Mouse (Mus musculus): ENCODE data around the gene C1qtnf2. TPM values are rescaled to one million over a fixed set of nuclear protein-coding genes. Genes with fewer than 3 reads are reported as not detected.

The C1qtnf2 gene
- polyA plus RNA-seq, 1 experiment from 2014 or later: not detected

DNA sequence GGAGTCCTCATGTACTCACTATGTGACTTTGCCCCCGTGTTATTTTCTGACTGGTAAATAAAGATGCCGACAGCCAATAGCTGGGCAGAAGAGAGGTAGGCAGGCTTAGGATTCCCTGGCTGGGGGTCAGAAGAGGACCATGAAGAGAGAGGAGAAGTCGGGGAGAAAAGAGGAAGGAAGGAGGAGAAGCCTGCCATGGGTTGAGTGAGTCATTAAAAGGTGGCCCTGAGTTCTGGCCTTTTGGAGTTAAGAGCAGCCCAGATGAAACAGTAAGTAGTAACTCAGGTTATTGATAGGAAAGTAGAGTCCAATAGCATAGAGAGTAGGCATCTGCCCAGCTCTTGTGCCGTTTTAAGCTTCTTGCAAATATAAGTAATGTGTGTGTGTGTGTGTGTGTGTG, 22.8 kb upstream of the C1qtnf2 start:
- CTCF ChIA-PET: interaction anchor here (1.1 kb wide), 1 partner anchor 20 kb away, joined by 3 read pairs; no protein-coding TSS in a partner anchor
- no peak for TF ChIP-seq CTCF (IDR thresholded peaks at IDR 0.05)
- no peak for DNase-seq (ENCODE audit: low read depth, low spot score)
- ATAC-seq: no peak
- POLR2A ChIA-PET: interaction anchor here (0.6 to 0.7 kb wide), 2 partner anchors 36 to 163 kb away, joined by 3 to 4 read pairs; no protein-coding TSS in a partner anchor
- in situ Hi-C loops (cut with MboI; ENCODE audit: low pct_unique_long_range_greater_than_20kb): no loop called here
- H3K27me3 ChIP-seq: no peaks in the 10 kb centered on the region

DNA sequence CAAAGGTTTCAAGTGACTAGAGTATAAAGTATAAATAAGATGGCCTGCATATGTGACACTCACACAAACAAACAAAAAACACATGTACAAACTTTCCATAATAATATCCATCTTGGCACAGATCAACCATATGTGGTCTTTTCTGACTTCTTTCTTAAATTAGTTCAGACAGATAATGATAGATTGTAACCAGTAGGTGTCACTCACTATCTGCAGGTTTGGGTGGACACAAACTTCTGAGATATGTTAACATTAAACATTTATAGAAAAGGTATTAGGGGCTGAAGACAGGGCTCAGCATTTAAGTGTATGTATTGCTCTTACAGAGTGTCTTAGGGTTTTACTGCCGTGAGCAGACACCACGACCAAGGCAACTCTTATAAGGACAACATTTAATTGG, 21.8 kb upstream of the C1qtnf2 start:
- no peak for TF ChIP-seq CTCF (IDR thresholded peaks at IDR 0.05)
- ChIA-PET CTCF (interaction anchor here (1.1 kb wide), 1 partner anchor 19 kb away, joined by 3 read pairs; no protein-coding TSS in a partner anchor), POLR2A (interaction anchor here (0.7 kb wide), 1 partner anchor 162 kb away, joined by 3 read pairs; no protein-coding TSS in a partner anchor)
- in situ Hi-C loops (cut with MboI; ENCODE audit: low pct_unique_long_range_greater_than_20kb): no loop called here
- DNase-seq (ENCODE audit: low read depth, low spot score) (no peak), ATAC-seq (no peak)
- no peaks in the 10 kb centered on the region for H3K27me3 ChIP-seq

DNA sequence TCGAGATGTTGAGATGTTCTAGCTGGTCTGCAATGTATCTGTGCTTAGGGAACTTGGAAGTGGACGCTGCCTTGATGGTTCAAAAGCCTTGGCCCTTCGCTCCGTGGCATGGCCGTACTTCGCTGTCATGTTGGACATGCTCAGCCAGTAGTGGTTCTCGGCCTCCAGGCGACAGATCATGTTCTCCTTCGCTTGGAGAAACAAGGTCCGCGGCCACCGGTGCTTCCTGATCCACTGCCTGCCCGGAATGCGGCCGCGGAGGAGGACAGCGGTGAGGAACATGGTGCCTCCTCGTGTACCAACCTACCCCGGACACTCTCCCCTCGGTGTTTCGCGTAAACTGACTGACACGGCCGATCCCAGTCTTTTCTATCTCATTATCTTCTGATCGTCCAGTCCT, 10.9 kb upstream of the C1qtnf2 start:
- peaks cover 29% of the 10 kb centered on the region for H3K27me3 ChIP-seq
- DNase-seq (ENCODE audit: low read depth, low spot score) (no peak), ATAC-seq (no peak)
- ChIA-PET CTCF (no interaction called here), POLR2A (no interaction called here)
- in situ Hi-C loops (cut with MboI; ENCODE audit: low pct_unique_long_range_greater_than_20kb): no loop called here
- TF ChIP-seq CTCF (IDR thresholded peaks at IDR 0.05): no peak

DNA sequence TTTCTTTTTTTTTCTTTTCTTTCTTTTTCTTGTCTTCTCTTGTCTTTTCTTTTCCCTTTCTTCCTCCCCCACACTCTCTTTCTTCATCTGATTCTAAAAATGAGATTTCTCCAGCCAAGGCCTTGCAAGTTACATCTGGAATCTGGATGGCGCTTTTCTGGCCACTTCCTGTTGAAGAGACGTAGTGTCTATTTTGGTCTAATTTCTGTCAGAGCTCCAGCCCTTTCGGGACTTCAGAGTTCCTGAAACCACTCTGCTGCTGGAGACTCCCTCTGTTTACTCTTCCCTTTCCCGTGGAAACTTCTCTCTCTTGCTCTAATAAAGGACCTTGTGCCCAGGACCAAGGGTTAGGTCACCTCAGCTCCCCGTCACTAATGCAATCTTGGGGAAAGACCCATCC, 4.0 kb upstream of the C1qtnf2 start:
- in situ Hi-C loops (cut with MboI; ENCODE audit: low pct_unique_long_range_greater_than_20kb): no loop called here
- CTCF ChIA-PET: no interaction called here
- POLR2A ChIA-PET: no interaction called here
- ATAC-seq (no peak), DNase-seq (ENCODE audit: low read depth, low spot score) (no peak)
- H3K27me3 ChIP-seq: peaks cover 28% of the 10 kb centered on the region
- no peak for TF ChIP-seq CTCF (IDR thresholded peaks at IDR 0.05)

DNA sequence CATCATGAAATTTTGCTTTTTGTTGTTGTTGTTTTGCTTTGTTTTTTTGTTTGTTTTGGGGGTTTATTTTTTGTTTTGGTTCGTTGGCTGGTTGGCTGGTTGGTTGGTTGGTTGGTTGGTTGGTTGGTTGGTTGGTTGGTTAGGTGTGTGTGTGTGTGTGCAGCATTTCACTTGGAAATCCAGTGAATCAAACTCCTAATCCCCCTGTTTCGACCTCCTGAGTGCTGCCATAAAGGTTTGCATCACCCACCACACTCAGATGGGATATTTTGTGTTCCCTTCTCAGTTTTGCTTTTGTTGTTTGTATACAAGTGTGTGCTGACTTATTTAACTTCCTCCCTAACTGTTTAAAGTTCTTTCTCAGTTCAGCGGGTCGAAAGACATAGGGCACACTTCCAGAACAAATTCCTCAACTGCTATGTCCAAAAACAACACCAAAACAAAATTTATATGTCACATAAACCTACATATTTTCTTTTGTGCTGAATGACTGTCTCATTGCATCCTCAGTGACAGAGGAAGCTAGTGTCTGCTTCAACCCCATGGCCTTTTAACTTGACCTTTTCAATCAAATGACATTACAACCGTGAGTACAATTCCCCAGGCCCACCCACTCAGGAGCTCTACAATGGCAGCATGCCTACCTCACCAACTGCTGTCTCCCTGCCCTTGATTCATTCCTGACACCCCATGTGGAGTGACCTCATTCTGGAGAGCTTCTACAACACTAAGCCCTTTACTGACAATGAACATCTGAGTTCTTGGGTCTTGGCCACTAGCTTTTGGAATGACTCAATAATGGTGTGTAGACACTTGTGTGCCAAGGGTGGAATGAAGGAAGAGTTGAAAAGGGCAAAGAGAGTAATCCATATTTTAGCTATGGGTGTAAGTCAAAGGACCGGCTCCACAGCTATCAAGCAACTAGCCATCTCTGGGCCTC, 2.9 kb upstream of the C1qtnf2 start:
- TF ChIP-seq CTCF (IDR thresholded peaks at IDR 0.05): no peak
- no peak for ATAC-seq
- in situ Hi-C loops (cut with MboI; ENCODE audit: low pct_unique_long_range_greater_than_20kb): no loop called here
- DNase-seq (ENCODE audit: low read depth, low spot score): no peak
- CTCF ChIA-PET: interaction anchor here (1.4 kb wide), 1 partner anchor 19 kb away, joined by 3 read pairs; no protein-coding TSS in a partner anchor
- peaks cover 23% of the 10 kb centered on the region for H3K27me3 ChIP-seq
- POLR2A ChIA-PET: no interaction called here

GRCm38 (mm10) chr11:43473115-43473514, 961 bp upstream of the C1qtnf2 start:
- DNase-seq (ENCODE audit: low read depth, low spot score) (no peak), ATAC-seq (no peak)
- in situ Hi-C loops (cut with MboI; ENCODE audit: low pct_unique_long_range_greater_than_20kb): no loop called here
- ChIA-PET CTCF (no interaction called here), POLR2A (no interaction called here)
- H3K27me3 ChIP-seq: peaks cover 11% of the 10 kb centered on the region
- no peak for TF ChIP-seq CTCF (IDR thresholded peaks at IDR 0.05)

DNA sequence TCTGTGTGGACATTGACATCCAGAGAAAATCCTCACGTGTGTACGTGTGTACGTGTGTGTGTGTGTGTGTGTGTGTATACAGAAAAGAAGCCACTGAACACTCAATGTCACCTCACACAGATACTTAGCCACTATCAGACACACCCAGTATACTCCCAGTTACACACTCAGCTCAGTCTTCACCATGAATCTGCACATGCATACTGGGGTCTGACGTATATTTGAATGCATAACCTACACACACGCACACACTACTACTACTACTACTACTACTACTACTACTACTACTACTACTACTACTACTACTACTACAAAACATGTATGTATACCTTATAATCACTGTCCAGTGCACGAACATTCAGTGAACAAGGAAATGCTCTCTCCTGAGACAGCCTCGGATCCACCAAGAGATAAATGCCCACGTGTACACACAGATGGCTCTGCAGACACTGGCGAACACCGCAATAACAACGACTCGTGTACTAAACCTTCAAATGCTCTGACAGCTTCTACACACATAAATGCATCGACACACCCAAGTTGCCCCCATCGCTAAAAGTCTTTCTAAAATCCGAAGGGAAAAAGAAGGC, 346 bp upstream of the C1qtnf2 start:
- peaks cover 7% of the 10 kb centered on the region for H3K27me3 ChIP-seq
- ChIA-PET CTCF (no interaction called here), POLR2A (no interaction called here)
- ATAC-seq (no peak), DNase-seq (ENCODE audit: low read depth, low spot score) (no peak)
- no peak for TF ChIP-seq CTCF (IDR thresholded peaks at IDR 0.05)
- in situ Hi-C loops (cut with MboI; ENCODE audit: low pct_unique_long_range_greater_than_20kb): no loop called here

GRCm38 (mm10) chr11:43479376-43479775, 5.3 kb downstream of the C1qtnf2 start:
- ATAC-seq (no peak), DNase-seq (ENCODE audit: low read depth, low spot score) (no peak)
- in situ Hi-C loops (cut with MboI; ENCODE audit: low pct_unique_long_range_greater_than_20kb): loop anchor here (25.0 kb wide), 1 partner anchor 858 kb away; no protein-coding TSS in a partner anchor
- CTCF ChIA-PET: no interaction called here
- no peaks in the 10 kb centered on the region for H3K27me3 ChIP-seq
- POLR2A ChIA-PET: no interaction called here
- TF ChIP-seq CTCF (IDR thresholded peaks at IDR 0.05): no peak

DNA sequence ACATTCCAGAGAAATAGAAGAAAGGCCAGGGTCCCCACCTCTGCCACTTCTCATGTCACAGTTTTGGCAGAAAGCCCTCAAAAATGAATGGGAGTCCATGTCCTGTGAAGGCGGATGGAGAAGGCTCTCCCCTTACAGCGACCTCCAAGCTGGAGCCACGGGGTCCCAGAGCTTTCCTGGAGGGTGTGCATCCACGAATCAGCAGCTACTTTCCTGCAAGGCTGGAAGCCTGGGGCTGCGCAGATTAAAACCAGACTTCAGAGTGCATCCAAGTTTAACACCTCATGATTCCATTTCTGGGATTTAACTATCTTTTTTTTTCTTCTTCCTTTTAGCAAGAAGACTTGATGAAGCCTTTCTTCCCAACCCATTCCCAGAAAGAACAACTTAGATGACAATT, 6.5 kb downstream of the C1qtnf2 start:
- no peak for TF ChIP-seq CTCF (IDR thresholded peaks at IDR 0.05)
- CTCF ChIA-PET: interaction anchor here (3.0 kb wide), 1 partner anchor 12 kb away, joined by 9 read pairs; no protein-coding TSS in a partner anchor
- no peaks in the 10 kb centered on the region for H3K27me3 ChIP-seq
- DNase-seq (ENCODE audit: low read depth, low spot score) (no peak), ATAC-seq (no peak)
- POLR2A ChIA-PET: no interaction called here
- in situ Hi-C loops (cut with MboI; ENCODE audit: low pct_unique_long_range_greater_than_20kb): loop anchor here (25.0 kb wide), 1 partner anchor 857 kb away; no protein-coding TSS in a partner anchor

DNA sequence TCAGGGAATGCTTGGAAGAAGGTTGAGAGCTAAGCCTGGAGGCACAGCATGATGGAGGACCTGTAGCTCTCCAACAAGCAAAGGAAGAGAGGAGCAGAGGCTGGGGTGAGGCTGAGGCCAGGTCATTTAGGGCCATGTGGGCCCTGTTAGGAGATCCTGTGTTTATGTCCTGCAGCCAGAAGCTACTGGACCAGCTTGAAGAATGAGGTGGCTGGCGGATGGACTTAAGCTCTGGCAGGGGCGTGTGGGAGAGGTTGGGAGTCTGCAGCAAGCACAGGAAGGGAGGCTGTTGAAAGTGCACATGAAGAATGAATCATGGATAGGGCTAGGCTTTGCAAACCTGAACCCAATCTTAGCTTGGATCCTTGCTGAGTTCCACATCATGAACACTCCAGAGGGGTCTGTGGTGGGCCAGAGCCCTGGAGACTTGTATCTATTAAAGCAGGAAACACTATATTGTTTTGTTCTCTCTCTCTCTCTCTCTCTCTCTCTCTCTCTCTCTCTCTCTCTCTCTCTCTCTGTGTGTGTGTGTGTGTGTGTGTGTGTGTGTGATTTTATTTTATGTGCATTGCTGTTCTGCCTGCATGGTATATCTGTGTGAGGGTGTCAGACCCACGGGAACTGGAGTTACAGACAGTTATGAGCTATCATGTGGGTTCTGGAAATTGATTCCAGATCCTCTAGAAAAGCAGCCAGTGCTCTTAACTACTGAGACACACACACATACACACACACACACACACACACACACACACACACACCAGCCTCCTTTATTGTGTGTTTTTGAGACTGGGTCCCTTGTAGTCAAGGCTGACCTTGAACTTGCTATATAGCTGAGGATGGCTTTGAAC, 7.8 kb downstream of the C1qtnf2 start:
- POLR2A ChIA-PET: no interaction called here
- CTCF ChIA-PET: interaction anchor here (3.0 kb wide), 1 partner anchor 11 kb away, joined by 9 read pairs; no protein-coding TSS in a partner anchor
- no peaks in the 10 kb centered on the region for H3K27me3 ChIP-seq
- in situ Hi-C loops (cut with MboI; ENCODE audit: low pct_unique_long_range_greater_than_20kb): loop anchor here (25.0 kb wide), 1 partner anchor 855 kb away; no protein-coding TSS in a partner anchor
- ATAC-seq (no peak), DNase-seq (ENCODE audit: low read depth, low spot score) (no peak)
- TF ChIP-seq CTCF (IDR thresholded peaks at IDR 0.05): no peak
